Mouse (Mus musculus) lung, postnatal 0 days (tissue): ENCODE data around the gene Wwc1.
"Not testable (repeated sequence)": the region's sequence is repeated elsewhere in the genome, so short reads cannot be mapped to it uniquely, and the experiment has no call there.

ENCODE experiments used
- CTCF ChIP-seq: IDR thresholded peaks from 2 replicates; pipeline ENCODE4 v1.5.1; 2016; ENCODE audit warnings: antibody characterized with exemption, mild to moderate bottlenecking
- EP300 ChIP-seq: IDR thresholded peaks from 2 replicates; pipeline ENCODE4 v1.6.1; 2016; ENCODE audit warnings: antibody characterized with exemption, mild to moderate bottlenecking, control low read depth

- TF ChIP-seq CTCF, EP300: not testable (repeated sequence)
Observed at GRCm38 (mm10) chr11:35840806-35841205, 139.5 kb downstream of the Wwc1 start.
